Mouse (Mus musculus) megakaryocyte, embryonic 14.5 days (primary cell): ENCODE measurements at regions not wholly inside any gene's neighbourhood (a gene's known extent, or its start where the extent isn't known, plus 50 kb on each side); places are given as distances from the start of the nearest gene placed in this dataset.

ENCODE experiments used
- FLI1 ChIP-seq: IDR thresholded peaks from 2 replicates; pipeline ENCODE4 v1.6.1; 2012; ENCODE audit warnings: low read length, inconsistent platforms, mixed read lengths
- GATA1 ChIP-seq: IDR thresholded peaks from 3 replicates; pipeline ENCODE4 v1.6.1; 2012; ENCODE audit warnings: mixed read lengths, low read length, inconsistent platforms, borderline replicate concordance

GRCm38 (mm10) chr13:107141209-107141608, 119.3 kb upstream of the Kif2a start:
- TF ChIP-seq GATA1 (no peak), FLI1 (no peak)
